Mouse (Mus musculus) small intestine, adult 2 months (tissue): ENCODE measurements around the gene Prox2.

Source experiments
- CTCF ChIP-seq: fragments of 200-500 bp; IDR thresholded peaks from 2 replicates; pipeline ENCODE4 v1.5.1; 2012; ENCODE audit warnings: low read depth, mild to moderate bottlenecking, control low read depth, inconsistent platforms, low read length, moderate library complexity, mixed read lengths; ENCODE audit not compliant: insufficient replicate concordance, insufficient read length; ENCODE audit errors: extremely low read depth
- POLR2A ChIP-seq: fragments of 200-500 bp; IDR thresholded peaks from 2 replicates; pipeline ENCODE4 v1.6.1; 2012; ENCODE audit warnings: low read depth, mild to moderate bottlenecking, control low read depth, inconsistent platforms, low read length, moderate library complexity

DNA sequence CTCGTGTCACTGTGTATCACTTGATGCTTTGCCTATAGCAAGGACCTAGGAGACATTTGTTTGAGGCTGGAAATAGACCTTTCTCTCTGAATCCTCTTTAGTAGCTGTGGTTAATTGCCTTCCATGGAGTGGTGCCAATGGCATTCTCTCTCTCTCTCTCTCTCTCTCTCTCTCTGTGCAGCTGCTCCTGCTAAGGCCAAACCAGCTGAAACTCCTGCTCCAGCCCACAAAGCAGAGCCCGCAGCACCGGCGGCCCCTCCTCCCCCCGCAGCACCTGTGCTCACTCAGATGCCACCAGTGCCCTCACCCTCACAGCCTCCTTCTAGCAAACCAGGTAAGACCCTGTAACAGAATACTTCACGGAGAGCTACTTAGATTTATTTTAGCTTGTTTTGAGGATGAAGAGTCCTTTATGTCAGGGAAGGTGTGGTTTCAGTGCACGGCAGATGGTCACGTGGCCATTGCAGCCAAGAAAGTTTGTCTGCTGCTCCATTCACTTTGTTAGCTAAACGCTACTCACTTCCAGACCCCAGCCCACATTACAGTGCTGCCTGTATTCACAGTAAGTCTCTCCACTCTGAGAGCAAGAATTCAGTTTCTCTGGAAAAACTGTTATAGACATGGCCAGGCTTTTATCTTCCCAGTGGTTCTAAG is 11.4 kb upstream of the Prox2 start:
- TF ChIP-seq POLR2A: no peak
- no peak for TF ChIP-seq CTCF
